Mouse (Mus musculus): ENCODE measurements at regions not wholly inside any gene's neighbourhood (a gene's known extent, or its start where the extent isn't known, plus 50 kb on each side); places are given as distances from the start of the nearest gene placed in this dataset.

- TF ChIP-seq CTCF (IDR thresholded peaks at IDR 0.05; ENCODE audit: low read depth, low read length) (no peak), POLR2A (IDR thresholded peaks at IDR 0.05; ENCODE audit: insufficient read depth, low read length) (no peak), EP300 (IDR thresholded peaks at IDR 0.05; ENCODE audit: insufficient read depth, low read depth, low read length) (no peak)
- Histone ChIP-seq H3K27ac (ENCODE audit: insufficient read depth, low read length) (no peak overlapping the region), H3K4me1 (ENCODE audit: control insufficient read depth, insufficient read depth, low read length) (no peaks in the 10 kb centered on the region), H3K9ac (ENCODE audit: low read depth, poor library complexity, severe bottlenecking) (no peak overlapping the region), H3K4me3 (ENCODE audit: low read depth, low read length) (no peak overlapping the region), H3K9me3 (replicated peaks; ENCODE audit: control insufficient read depth, insufficient read depth, low read length, poor library complexity, severe bottlenecking) (no peaks in the 10 kb centered on the region), H3K36me3 (ENCODE audit: control insufficient read depth, insufficient read depth, low read length, poor library complexity, severe bottlenecking) (no peaks in the 10 kb centered on the region), H3K27me3 (ENCODE audit: control insufficient read depth, insufficient read depth, low read length, poor library complexity, severe bottlenecking) (no peaks in the 10 kb centered on the region)
Measured at GRCm38 (mm10) chr5:141138771-141139360, 102.4 kb upstream of the Sdk1 start.

DNA sequence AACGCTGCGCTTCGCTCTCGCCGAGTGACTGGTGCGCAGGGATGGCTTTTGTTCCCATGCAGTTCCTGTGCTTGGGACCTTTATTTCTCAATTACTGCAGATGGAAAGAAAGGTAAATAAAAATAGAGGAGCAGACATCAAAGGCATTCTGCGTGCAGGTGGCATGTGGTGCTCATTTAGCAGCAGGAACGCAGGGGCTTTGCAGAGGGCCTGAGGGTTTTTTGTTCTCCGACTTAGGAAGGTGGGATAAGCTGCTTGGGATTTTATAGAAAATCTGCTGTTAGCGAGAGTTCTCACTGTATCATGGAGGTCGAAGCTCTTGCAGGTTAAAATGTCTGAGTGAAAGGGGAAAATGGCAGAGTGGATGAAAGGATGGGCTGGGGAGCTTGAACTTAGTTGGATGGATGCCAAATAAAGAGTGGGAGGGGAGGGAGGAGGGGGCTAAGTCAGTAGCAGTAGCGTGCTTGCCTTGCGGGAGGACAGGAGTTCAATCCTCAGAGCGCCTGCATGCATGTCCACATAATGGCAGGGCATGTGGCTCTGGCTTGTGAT, 101.9 kb upstream of the Sdk1 start:
- Histone ChIP-seq H3K4me1 (ENCODE audit: control insufficient read depth, insufficient read depth, low read length) (no peaks in the 10 kb centered on the region), H3K27me3 (ENCODE audit: control insufficient read depth, insufficient read depth, low read length, poor library complexity, severe bottlenecking) (no peaks in the 10 kb centered on the region), H3K4me3 (ENCODE audit: low read depth, low read length) (no peak overlapping the region), H3K9me3 (replicated peaks; ENCODE audit: control insufficient read depth, insufficient read depth, low read length, poor library complexity, severe bottlenecking) (no peaks in the 10 kb centered on the region), H3K36me3 (ENCODE audit: control insufficient read depth, insufficient read depth, low read length, poor library complexity, severe bottlenecking) (no peaks in the 10 kb centered on the region), H3K27ac (ENCODE audit: insufficient read depth, low read length) (no peak overlapping the region), H3K9ac (ENCODE audit: low read depth, poor library complexity, severe bottlenecking) (no peak overlapping the region)
- TF ChIP-seq POLR2A (IDR thresholded peaks at IDR 0.05; ENCODE audit: insufficient read depth, low read length) (no peak), EP300 (IDR thresholded peaks at IDR 0.05; ENCODE audit: insufficient read depth, low read depth, low read length) (no peak), CTCF (IDR thresholded peaks at IDR 0.05; ENCODE audit: low read depth, low read length) (no peak)

DNA sequence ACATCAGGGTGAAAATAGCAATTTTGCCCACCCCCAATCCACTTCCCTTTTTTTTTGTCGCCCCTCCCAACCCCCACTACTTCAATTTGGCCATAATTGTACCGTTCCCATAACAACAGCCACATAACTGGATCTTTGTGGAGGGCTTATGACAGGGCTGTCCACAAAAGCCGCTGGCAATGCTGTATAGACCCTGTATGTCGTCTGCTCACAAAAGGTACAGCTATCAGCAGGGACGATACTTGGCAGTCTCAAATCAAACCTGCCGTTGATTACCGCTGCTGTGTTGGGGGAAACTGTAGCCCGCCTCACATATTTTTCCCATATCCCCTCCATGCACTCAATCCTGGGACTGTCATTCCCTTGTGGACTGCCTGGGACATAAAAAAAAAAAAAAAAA, 80.9 kb upstream of the Sdk1 start:
- no peaks in the 10 kb centered on the region for H3K4me1 ChIP-seq (ENCODE audit: control insufficient read depth, insufficient read depth, low read length)
- no peak overlapping the region for H3K9ac ChIP-seq (ENCODE audit: low read depth, poor library complexity, severe bottlenecking)
- H3K9me3 ChIP-seq (replicated peaks; ENCODE audit: control insufficient read depth, insufficient read depth, low read length, poor library complexity, severe bottlenecking) = no peaks in the 10 kb centered on the region
- no peaks in the 10 kb centered on the region for H3K36me3 ChIP-seq (ENCODE audit: control insufficient read depth, insufficient read depth, low read length, poor library complexity, severe bottlenecking)
- H3K27ac ChIP-seq (ENCODE audit: insufficient read depth, low read length) = no peak overlapping the region
- no peaks in the 10 kb centered on the region for H3K27me3 ChIP-seq (ENCODE audit: control insufficient read depth, insufficient read depth, low read length, poor library complexity, severe bottlenecking)
- no peak for TF ChIP-seq POLR2A (IDR thresholded peaks at IDR 0.05; ENCODE audit: insufficient read depth, low read length)
- TF ChIP-seq EP300 (IDR thresholded peaks at IDR 0.05; ENCODE audit: insufficient read depth, low read depth, low read length) = no peak
- TF ChIP-seq CTCF (IDR thresholded peaks at IDR 0.05; ENCODE audit: low read depth, low read length) = no peak
- H3K4me3 ChIP-seq (ENCODE audit: low read depth, low read length) = no peak overlapping the region

GRCm38 (mm10) chr5:141160956-141161355, 80.3 kb upstream of the Sdk1 start:
- no peak overlapping the region for H3K4me3 ChIP-seq (ENCODE audit: low read depth, low read length)
- H3K36me3 ChIP-seq (ENCODE audit: control insufficient read depth, insufficient read depth, low read length, poor library complexity, severe bottlenecking) = no peaks in the 10 kb centered on the region
- no peak for TF ChIP-seq EP300 (IDR thresholded peaks at IDR 0.05; ENCODE audit: insufficient read depth, low read depth, low read length)
- TF ChIP-seq POLR2A (IDR thresholded peaks at IDR 0.05; ENCODE audit: insufficient read depth, low read length) = no peak
- no peak for TF ChIP-seq CTCF (IDR thresholded peaks at IDR 0.05; ENCODE audit: low read depth, low read length)
- no peaks in the 10 kb centered on the region for H3K9me3 ChIP-seq (replicated peaks; ENCODE audit: control insufficient read depth, insufficient read depth, low read length, poor library complexity, severe bottlenecking)
- no peak overlapping the region for H3K9ac ChIP-seq (ENCODE audit: low read depth, poor library complexity, severe bottlenecking)
- no peaks in the 10 kb centered on the region for H3K27me3 ChIP-seq (ENCODE audit: control insufficient read depth, insufficient read depth, low read length, poor library complexity, severe bottlenecking)
- no peaks in the 10 kb centered on the region for H3K4me1 ChIP-seq (ENCODE audit: control insufficient read depth, insufficient read depth, low read length)
- no peak overlapping the region for H3K27ac ChIP-seq (ENCODE audit: insufficient read depth, low read length)

DNA sequence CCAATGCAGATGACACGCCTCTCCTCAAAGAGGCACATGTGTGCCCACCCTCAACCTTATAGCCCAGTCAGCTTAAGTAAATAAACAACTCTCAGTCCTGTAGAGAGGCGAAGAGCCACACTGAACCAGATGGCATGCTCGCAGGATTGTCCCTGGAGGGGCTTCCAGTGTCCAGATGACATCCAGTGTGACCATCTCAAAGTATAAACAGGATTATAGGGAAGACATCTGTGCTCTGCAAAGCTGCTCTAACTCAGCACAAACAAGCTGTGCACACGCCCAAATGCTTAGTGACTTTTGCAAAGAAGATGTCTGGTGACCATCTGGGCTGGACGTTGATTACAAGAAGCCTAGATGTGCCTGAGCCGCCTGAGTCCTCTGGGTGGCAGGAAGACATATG, 58.8 kb upstream of the Sdk1 start:
- Histone ChIP-seq H3K27ac (ENCODE audit: insufficient read depth, low read length) (no peak overlapping the region), H3K4me3 (ENCODE audit: low read depth, low read length) (no peak overlapping the region)

GRCm38 (mm10) chr5:141189033-141189432, 52.3 kb upstream of the Sdk1 start:
- Histone ChIP-seq H3K4me1 (ENCODE audit: control insufficient read depth, insufficient read depth, low read length) (no peaks in the 10 kb centered on the region), H3K9ac (ENCODE audit: low read depth, poor library complexity, severe bottlenecking) (no peak overlapping the region), H3K9me3 (replicated peaks; ENCODE audit: control insufficient read depth, insufficient read depth, low read length, poor library complexity, severe bottlenecking) (no peaks in the 10 kb centered on the region), H3K4me3 (ENCODE audit: low read depth, low read length) (no peak overlapping the region), H3K36me3 (ENCODE audit: control insufficient read depth, insufficient read depth, low read length, poor library complexity, severe bottlenecking) (no peaks in the 10 kb centered on the region), H3K27ac (ENCODE audit: insufficient read depth, low read length) (no peak overlapping the region), H3K27me3 (ENCODE audit: control insufficient read depth, insufficient read depth, low read length, poor library complexity, severe bottlenecking) (no peaks in the 10 kb centered on the region; the same call in 1 of the 2 replicates)
- no peak for TF ChIP-seq EP300 (IDR thresholded peaks at IDR 0.05; ENCODE audit: insufficient read depth, low read depth, low read length)
- no peak for TF ChIP-seq POLR2A (IDR thresholded peaks at IDR 0.05; ENCODE audit: insufficient read depth, low read length)
- TF ChIP-seq CTCF (IDR thresholded peaks at IDR 0.05; ENCODE audit: low read depth, low read length) = no peak

More for the DNA sequence above, 58.8 kb upstream of the Sdk1 start:
- H3K9me3 ChIP-seq (replicated peaks; ENCODE audit: control insufficient read depth, insufficient read depth, low read length, poor library complexity, severe bottlenecking) = no peaks in the 10 kb centered on the region
- H3K9ac ChIP-seq (ENCODE audit: low read depth, poor library complexity, severe bottlenecking) = no peak overlapping the region
- no peaks in the 10 kb centered on the region for H3K4me1 ChIP-seq (ENCODE audit: control insufficient read depth, insufficient read depth, low read length)
- TF ChIP-seq POLR2A (IDR thresholded peaks at IDR 0.05; ENCODE audit: insufficient read depth, low read length) (no peak), EP300 (IDR thresholded peaks at IDR 0.05; ENCODE audit: insufficient read depth, low read depth, low read length) (no peak), CTCF (IDR thresholded peaks at IDR 0.05; ENCODE audit: low read depth, low read length) (no peak)
- H3K27me3 ChIP-seq (ENCODE audit: control insufficient read depth, insufficient read depth, low read length, poor library complexity, severe bottlenecking) = no peaks in the 10 kb centered on the region; the same call in 1 of the 2 replicates
- no peaks in the 10 kb centered on the region for H3K36me3 ChIP-seq (ENCODE audit: control insufficient read depth, insufficient read depth, low read length, poor library complexity, severe bottlenecking)

All from ES-Bruce4 (cell line).